Mouse (Mus musculus) mature B cell (primary cell): ENCODE measurements around the gene Klf2.

Experiments
- in situ Hi-C: fragments of 300-500 bp; cut with MboI; formaldehyde crosslinking; loops from 2 replicates; pipeline ENCODE4 v1.14.3; 2019

The Klf2 gene

DNA sequence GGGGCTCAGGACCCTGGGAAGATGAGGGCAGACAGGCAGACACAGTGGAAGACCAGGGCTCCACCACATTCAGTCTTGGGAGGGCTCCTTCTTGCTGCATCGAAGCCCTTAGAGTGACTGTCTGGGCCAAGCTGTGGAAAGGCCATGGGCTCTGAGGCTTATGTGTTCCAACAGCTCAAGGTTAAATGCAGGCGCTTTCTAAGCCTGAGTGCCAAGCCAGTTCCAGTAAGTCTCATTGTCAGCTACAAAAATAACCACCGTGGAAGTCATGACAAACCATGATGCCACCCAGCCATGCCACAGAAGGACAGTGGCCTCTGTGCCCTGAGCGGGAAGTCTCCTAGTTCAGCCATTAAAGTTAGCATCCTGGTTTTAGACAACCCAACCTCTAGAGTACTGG is 12.8 kb downstream of the Klf2 start:
- in situ Hi-C loops = loop anchor here (25.0 kb wide), 1 partner anchor 1194 kb away; no protein-coding TSS in a partner anchor

DNA sequence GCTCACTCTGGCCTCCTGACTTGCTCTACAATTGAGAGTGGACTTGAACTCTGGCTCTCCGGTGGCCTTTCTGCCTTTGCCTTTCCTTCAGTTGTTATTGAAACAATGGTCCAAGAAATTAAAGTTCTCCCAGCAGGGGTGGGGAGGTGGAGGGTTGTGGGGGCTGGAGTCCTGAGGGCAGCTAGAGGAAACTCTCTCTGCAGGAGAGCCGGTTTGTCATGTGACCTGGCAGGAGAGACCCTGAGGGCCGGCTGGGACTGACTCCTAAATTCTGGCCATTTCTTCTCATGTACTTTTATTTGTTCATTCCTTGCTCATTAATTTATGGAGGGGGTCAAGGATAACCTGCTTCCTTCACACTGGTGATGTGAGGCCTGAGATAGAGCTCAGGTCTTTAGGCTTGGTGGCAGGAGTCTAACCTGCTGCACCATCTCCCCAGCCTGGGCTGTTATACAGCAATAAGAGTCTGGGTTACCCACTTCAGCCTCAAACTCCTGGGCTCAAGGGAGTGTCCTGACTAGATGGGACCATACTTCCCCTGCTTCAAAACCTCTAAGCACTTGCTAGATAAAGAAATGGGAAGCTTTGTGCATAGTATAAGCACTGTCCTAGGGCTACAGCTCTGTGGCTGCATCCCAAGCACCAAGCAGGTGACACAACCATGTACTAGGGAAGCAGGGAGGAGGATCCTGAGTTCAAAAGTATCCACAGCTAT is 14.8 kb downstream of the Klf2 start:
- in situ Hi-C loops = loop anchor here (25.0 kb wide), 1 partner anchor 1196 kb away; no protein-coding TSS in a partner anchor

DNA sequence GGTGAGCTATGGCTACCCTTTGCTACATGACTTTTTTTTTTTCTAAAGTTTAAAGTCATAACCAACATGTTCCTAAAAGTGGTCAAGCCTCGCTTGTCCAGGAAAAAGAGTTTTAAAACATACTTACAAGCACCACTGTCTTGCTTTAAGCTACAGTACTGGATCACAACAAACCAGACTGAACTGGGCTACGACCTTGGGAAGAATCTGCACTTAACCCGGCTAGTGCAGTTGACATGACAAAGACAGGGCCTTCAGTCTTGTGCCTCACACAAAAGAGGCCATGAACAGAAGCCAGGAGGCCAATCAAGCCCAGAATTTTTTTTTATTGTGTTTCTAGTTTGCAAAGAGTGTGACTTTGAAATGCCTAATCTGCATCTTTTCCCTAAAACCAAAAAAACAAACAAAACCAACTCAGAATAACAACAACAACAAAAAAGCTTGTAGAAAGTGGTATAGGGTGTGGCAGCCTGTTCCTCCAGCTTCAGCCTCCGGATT is 15.4 kb downstream of the Klf2 start:
- in situ Hi-C loops = loop anchor here (25.0 kb wide), 1 partner anchor 1197 kb away; no protein-coding TSS in a partner anchor

DNA sequence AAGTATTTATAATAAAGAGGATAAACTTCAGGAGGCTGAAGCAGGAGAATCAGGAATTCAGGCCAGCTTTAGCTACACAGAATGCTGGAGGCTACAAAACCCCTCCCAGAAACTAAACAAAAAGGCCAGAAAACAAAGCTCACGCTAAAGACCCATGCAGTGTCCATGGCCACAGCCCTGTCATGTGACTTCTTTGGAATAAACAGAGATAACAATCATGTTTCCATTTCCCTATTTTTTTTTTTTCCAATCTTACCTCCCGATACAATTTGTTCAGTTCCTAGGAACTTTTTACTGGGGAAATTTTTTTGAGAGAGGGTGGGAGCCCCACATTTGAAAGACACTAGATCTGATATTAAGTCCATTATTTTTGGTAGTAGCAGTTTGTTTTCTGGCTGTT is 17.4 kb downstream of the Klf2 start:
- in situ Hi-C loops = loop anchor here (25.0 kb wide), 1 partner anchor 1199 kb away; no protein-coding TSS in a partner anchor

- in situ Hi-C loops = loop anchor here (25.0 kb wide), 1 partner anchor 1200 kb away; no protein-coding TSS in a partner anchor
Measured at GRCm38 (mm10) chr8:72337034-72337433, 18.2 kb downstream of the Klf2 start.

GRCm38 (mm10) chr8:72342556-72343300 is 23.9 kb downstream of the Klf2 start:
- in situ Hi-C loops = loop anchor here (25.0 kb wide), 1 partner anchor 1205 kb away; no protein-coding TSS in a partner anchor

DNA sequence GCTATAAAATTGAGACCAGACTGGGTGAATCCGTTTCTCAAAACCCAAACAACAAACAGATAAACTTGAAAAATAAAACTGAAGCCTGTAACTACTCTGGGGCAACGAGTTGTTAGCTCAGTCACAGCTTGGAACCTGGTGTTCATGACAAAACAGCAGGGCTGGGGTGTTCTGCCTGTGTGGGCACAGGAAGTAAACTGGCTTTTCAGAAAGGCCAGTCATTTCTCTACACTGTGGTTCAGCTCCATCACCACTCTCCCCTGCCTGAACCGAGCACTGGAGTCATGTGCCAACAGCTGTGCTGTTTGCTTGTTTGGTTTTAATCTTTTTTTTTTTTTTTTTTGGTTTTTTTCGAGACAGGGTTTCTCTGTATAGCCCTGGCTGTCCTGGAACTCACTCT is 24.9 kb downstream of the Klf2 start:
- in situ Hi-C loops = loop anchor here (25.0 kb wide), 1 partner anchor 1206 kb away; no protein-coding TSS in a partner anchor

- in situ Hi-C loops = loop anchor here (25.0 kb wide), 1 partner anchor 1210 kb away; no protein-coding TSS in a partner anchor
Measured at GRCm38 (mm10) chr8:72347553-72347952, 28.7 kb downstream of the Klf2 start.

- in situ Hi-C loops = loop anchor here (25.0 kb wide), 1 partner anchor 1211 kb away; no protein-coding TSS in a partner anchor
Measured at GRCm38 (mm10) chr8:72348114-72348513, 29.3 kb downstream of the Klf2 start.

GRCm38 (mm10) chr8:72348956-72349355 is 30.1 kb downstream of the Klf2 start:
- in situ Hi-C loops = loop anchor here (25.0 kb wide), 1 partner anchor 1212 kb away; no protein-coding TSS in a partner anchor

GRCm38 (mm10) chr8:72349838-72350237 is 31.0 kb downstream of the Klf2 start:
- in situ Hi-C loops = loop anchor here (25.0 kb wide), 1 partner anchor 1213 kb away; no protein-coding TSS in a partner anchor

- in situ Hi-C loops = no loop called here
Measured at GRCm38 (mm10) chr8:72350727-72351126, 31.9 kb downstream of the Klf2 start.

DNA sequence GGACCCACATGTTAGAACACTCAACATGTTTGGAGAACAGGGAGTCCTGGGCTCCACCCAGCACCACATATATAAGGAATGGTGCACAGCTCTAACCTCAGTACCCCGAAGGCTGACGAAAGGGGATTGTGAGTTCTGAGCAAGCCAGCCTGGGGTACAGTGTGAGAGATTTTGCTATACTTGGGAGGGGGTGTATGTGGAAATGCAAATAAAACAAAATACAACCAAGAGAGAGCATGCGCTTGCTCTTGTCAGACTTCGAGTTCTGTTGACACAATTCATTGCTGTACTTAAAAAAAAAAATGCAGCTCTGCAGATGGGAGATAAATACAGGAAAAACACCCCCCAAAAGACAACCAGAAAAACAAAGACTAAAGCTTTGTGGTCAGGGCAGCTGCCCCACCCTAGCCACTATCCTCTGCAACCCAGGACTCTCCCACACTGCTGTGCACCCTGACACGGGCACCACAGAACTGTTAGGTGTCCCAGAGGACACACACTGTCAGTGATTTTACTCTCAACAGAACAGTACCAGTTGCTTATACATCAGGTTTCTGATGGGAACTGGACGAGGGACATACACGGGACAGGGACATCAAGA is 32.7 kb downstream of the Klf2 start:
- in situ Hi-C loops = no loop called here

- in situ Hi-C loops = no loop called here
Measured at GRCm38 (mm10) chr8:72352951-72353699, 34.3 kb downstream of the Klf2 start.

- in situ Hi-C loops = no loop called here
Measured at GRCm38 (mm10) chr8:72353700-72354045, 34.8 kb downstream of the Klf2 start.

- in situ Hi-C loops = no loop called here
Measured at GRCm38 (mm10) chr8:72354272-72354671, 35.4 kb downstream of the Klf2 start.

DNA sequence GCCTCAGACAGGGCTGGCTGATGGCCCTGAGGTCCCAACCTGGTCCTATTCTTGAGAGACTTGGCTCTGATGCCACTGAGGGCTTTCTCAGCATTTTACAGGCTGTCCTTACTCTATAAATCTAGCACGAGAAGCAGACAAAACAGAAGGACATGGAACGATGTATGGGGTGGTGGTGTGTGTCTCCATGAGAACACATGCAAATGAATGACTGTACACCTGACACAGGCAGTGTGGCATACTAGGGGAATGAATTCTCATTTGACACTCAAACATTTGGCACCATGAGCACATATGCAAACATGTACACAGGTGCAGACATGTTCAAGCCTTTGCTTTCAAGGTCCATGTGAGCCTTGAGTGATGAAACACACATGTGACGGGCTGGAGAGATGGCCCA is 37.8 kb downstream of the Klf2 start:
- in situ Hi-C loops = loop anchor here (5.0 kb wide), 1 partner anchor 34 kb away; no protein-coding TSS in a partner anchor

GRCm38 (mm10) chr8:72360162-72360561 is 41.3 kb downstream of the Klf2 start:
- in situ Hi-C loops = loop anchor here (10.0 kb wide), 1 partner anchor 185 kb away; no protein-coding TSS in a partner anchor

DNA sequence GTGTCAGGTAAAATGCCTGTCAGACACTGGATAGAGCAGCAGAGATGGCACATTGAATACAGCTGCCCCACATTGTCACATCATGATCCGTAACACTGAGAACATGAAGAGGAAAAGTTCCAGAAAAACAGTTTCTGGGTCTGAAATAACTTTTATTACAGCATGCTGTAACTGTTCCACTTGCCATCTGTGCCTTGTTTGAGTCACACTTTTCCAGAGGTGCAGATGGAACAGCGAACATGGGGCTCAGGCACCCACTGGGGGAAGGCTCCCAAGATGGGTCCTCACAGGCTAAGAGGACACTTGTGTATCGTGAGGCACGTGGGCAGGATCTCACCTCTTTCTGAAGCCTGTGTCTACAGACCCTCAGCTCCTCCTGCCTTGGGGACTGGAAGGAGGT is 43.9 kb downstream of the Klf2 start:
- in situ Hi-C loops = loop anchor here (10.0 kb wide), 1 partner anchor 188 kb away; no protein-coding TSS in a partner anchor

DNA sequence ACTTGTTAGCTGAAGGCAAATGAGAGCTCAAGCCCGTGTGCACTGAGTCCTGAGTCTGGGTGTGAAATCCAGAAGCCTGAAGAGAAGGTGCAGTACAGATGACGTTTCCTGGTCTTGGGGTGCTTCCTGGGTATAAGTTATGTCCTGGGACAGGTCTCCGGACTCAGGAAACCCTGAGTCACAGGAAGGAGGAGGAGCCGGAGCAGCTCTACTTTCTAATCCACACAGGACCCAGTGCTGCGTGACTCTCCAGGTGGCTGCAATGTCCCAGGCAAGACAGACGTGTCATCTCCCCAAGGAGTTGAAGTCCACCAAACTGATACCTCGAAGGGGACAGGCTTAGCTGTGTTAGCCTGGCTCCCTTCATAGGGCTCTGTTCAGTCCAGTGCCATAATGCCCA is 44.6 kb downstream of the Klf2 start:
- in situ Hi-C loops = loop anchor here (10.0 kb wide), 1 partner anchor 189 kb away; no protein-coding TSS in a partner anchor

- in situ Hi-C loops = loop anchor here (5.0 to 10.0 kb wide), 2 partner anchors 98 to 190 kb away; no protein-coding TSS in a partner anchor
Measured at GRCm38 (mm10) chr8:72365016-72365415, 46.2 kb downstream of the Klf2 start.
